Comparison of ENCODE assay signal across 22 mouse cellular contexts in genomic region chr5:91723416-91723815, GRCm38 (mm10).
DNase-seq lines count a peak whose midpoint lies in the region; ATAC-seq lines count a peak whose summit lies in the region.
"Had no signal": no experiment of that assay in that cellular context is flagged by ENCODE, and none has a peak within 500 bp of the region (broad histone marks: within the 10 kb centered on the region; RNA-seq: fewer than 3 reads in every experiment).

No protein-coding gene starts in this region.

- peaks cover 10% of the 10 kb centered on the region; the same call in 1 of the 2 replicates for H3K27me3 ChIP-seq in forebrain, embryonic 10.5 days (ENCODE audit: poor library complexity, severe bottlenecking)
- H3K27me3 ChIP-seq in forebrain, embryonic 12.5 days, result no peaks in the 10 kb centered on the region; the same call in 1 of the 2 replicates
- peaks cover 86% of the 10 kb centered on the region for H3K27me3 ChIP-seq in midbrain, embryonic 13.5 days
- H3K27me3 ChIP-seq in midbrain, embryonic 10.5 days (ENCODE audit: low read depth, poor library complexity, severe bottlenecking), result peaks cover 86% of the 10 kb centered on the region
- no peaks in the 10 kb centered on the region for H3K27me3 ChIP-seq in embryonic facial prominence, embryonic 12.5 days
- H3K27me3 ChIP-seq in limb, embryonic 11.5 days (ENCODE audit: control insufficient read depth, insufficient read depth, low read length), result no peaks in the 10 kb centered on the region
- H3K27me3 ChIP-seq in heart, embryonic 12.5 days (replicated peaks), result no peaks in the 10 kb centered on the region
- H3K27me3 ChIP-seq: forebrain, embryonic 13.5 days had no signal

- peaks cover 30% of the 10 kb centered on the region for H3K4me1 ChIP-seq in forebrain, embryonic 10.5 days
- peaks cover 5% of the 10 kb centered on the region for H3K4me1 ChIP-seq in forebrain, embryonic 12.5 days
- H3K4me1 ChIP-seq in midbrain, embryonic 13.5 days (replicated peaks), result peaks cover 15% of the 10 kb centered on the region
- H3K4me1 ChIP-seq in midbrain, embryonic 10.5 days, result peaks cover 28% of the 10 kb centered on the region
- peaks cover 12% of the 10 kb centered on the region for H3K4me1 ChIP-seq in embryonic facial prominence, embryonic 12.5 days
- H3K4me1 ChIP-seq in limb, embryonic 11.5 days (ENCODE audit: control insufficient read depth, insufficient read depth, low read length), result peaks cover 17% of the 10 kb centered on the region
- H3K4me1 ChIP-seq in heart, embryonic 12.5 days (replicated peaks), result peaks cover 25% of the 10 kb centered on the region
- H3K4me1 ChIP-seq: forebrain, embryonic 13.5 days had no signal

- WGBS in forebrain, embryonic 10.5 days, result 53% methylated on average over 1 of the region's 1 CpGs
- 48% methylated on average over 1 of the region's 1 CpGs for WGBS in forebrain, embryonic 12.5 days
- WGBS in midbrain, embryonic 13.5 days, result 43% methylated on average over 1 of the region's 1 CpGs
- WGBS in midbrain, embryonic 10.5 days, result 60% methylated on average over 1 of the region's 1 CpGs
- 21% methylated on average over 1 of the region's 1 CpGs for WGBS in embryonic facial prominence, embryonic 12.5 days
- WGBS in limb, embryonic 11.5 days, result 16% methylated on average over 1 of the region's 1 CpGs
- whole genome bisulfite sequencing in heart, embryonic 12.5 days, result 60% methylated on average over 1 of the region's 1 CpGs

- H3K4me3 ChIP-seq in forebrain, embryonic 10.5 days, result no peak overlapping the region
- H3K4me3 ChIP-seq in forebrain, embryonic 12.5 days (replicated peaks), result no peak overlapping the region
- H3K4me3 ChIP-seq in midbrain, embryonic 13.5 days (replicated peaks), result no peak overlapping the region
- no peak overlapping the region for H3K4me3 ChIP-seq in midbrain, embryonic 10.5 days
- no peak overlapping the region for H3K4me3 ChIP-seq in embryonic facial prominence, embryonic 12.5 days
- H3K4me3 ChIP-seq in limb, embryonic 11.5 days (ENCODE audit: low read depth, low read length), result no peak overlapping the region
- H3K4me3 ChIP-seq in heart, embryonic 12.5 days, result no peak overlapping the region
- H3K4me3 ChIP-seq: forebrain, embryonic 13.5 days; gastrocnemius, adult 2 months had no signal

- H3K36me3 ChIP-seq in forebrain, embryonic 10.5 days (replicated peaks), result no peaks in the 10 kb centered on the region
- H3K36me3 ChIP-seq in forebrain, embryonic 12.5 days (replicated peaks), result no peaks in the 10 kb centered on the region
- no peaks in the 10 kb centered on the region for H3K36me3 ChIP-seq in midbrain, embryonic 13.5 days
- no peaks in the 10 kb centered on the region for H3K36me3 ChIP-seq in midbrain, embryonic 10.5 days
- no peaks in the 10 kb centered on the region for H3K36me3 ChIP-seq in embryonic facial prominence, embryonic 12.5 days
- no peaks in the 10 kb centered on the region for H3K36me3 ChIP-seq in limb, embryonic 11.5 days (ENCODE audit: control insufficient read depth, insufficient read depth, low read length)
- no peaks in the 10 kb centered on the region for H3K36me3 ChIP-seq in heart, embryonic 12.5 days
- H3K36me3 ChIP-seq: G1E had no signal

- no peak overlapping the region for H3K9ac ChIP-seq in forebrain, embryonic 12.5 days
- no peak overlapping the region for H3K9ac ChIP-seq in midbrain, embryonic 13.5 days (replicated peaks)
- no peak overlapping the region for H3K9ac ChIP-seq in embryonic facial prominence, embryonic 12.5 days
- no peak overlapping the region for H3K9ac ChIP-seq in limb, embryonic 11.5 days (ENCODE audit: low read length)
- no peak overlapping the region for H3K9ac ChIP-seq in heart, embryonic 12.5 days
- H3K9ac ChIP-seq: forebrain, embryonic 13.5 days; forebrain, postnatal 0 days had no signal

- peak overlapping the region; percentile 48 for H3K27ac ChIP-seq in forebrain, embryonic 10.5 days
- no peak overlapping the region for H3K27ac ChIP-seq in forebrain, embryonic 12.5 days
- H3K27ac ChIP-seq in midbrain, embryonic 13.5 days, result no peak overlapping the region
- H3K27ac ChIP-seq in midbrain, embryonic 10.5 days (replicated peaks), result no peak overlapping the region
- H3K27ac ChIP-seq in embryonic facial prominence, embryonic 12.5 days, result peak overlapping the region; percentile 41; the same call in 1 of the 2 replicates
- H3K27ac ChIP-seq in limb, embryonic 11.5 days (replicated peaks; ENCODE audit: low read depth, low read length), result peak overlapping the region; percentile 51; the same call in 1 of the 2 replicates
- no peak overlapping the region for H3K27ac ChIP-seq in heart, embryonic 12.5 days (ENCODE audit: poor library complexity, severe bottlenecking)
- H3K27ac ChIP-seq: forebrain, embryonic 13.5 days; gastrocnemius, adult 2 months had no signal

- no peaks in the 10 kb centered on the region for H3K9me3 ChIP-seq in forebrain, embryonic 10.5 days
- H3K9me3 ChIP-seq in forebrain, embryonic 12.5 days, result no peaks in the 10 kb centered on the region
- no peaks in the 10 kb centered on the region for H3K9me3 ChIP-seq in midbrain, embryonic 13.5 days
- no peaks in the 10 kb centered on the region for H3K9me3 ChIP-seq in midbrain, embryonic 10.5 days (replicated peaks)
- no peaks in the 10 kb centered on the region for H3K9me3 ChIP-seq in embryonic facial prominence, embryonic 12.5 days
- H3K9me3 ChIP-seq in limb, embryonic 11.5 days (ENCODE audit: control insufficient read depth, low read length), result no peaks in the 10 kb centered on the region
- no peaks in the 10 kb centered on the region for H3K9me3 ChIP-seq in heart, embryonic 12.5 days (replicated peaks)
- H3K9me3 ChIP-seq: forebrain, embryonic 13.5 days; G1E had no signal

- no peak overlapping the region for H3K4me2 ChIP-seq in forebrain, embryonic 12.5 days
- no peak overlapping the region for H3K4me2 ChIP-seq in midbrain, embryonic 13.5 days (replicated peaks)
- H3K4me2 ChIP-seq in embryonic facial prominence, embryonic 12.5 days (replicated peaks), result no peak overlapping the region
- no peak overlapping the region for H3K4me2 ChIP-seq in limb, embryonic 11.5 days (ENCODE audit: low read depth, severe bottlenecking)
- no peak overlapping the region for H3K4me2 ChIP-seq in heart, embryonic 12.5 days
- H3K4me2 ChIP-seq: forebrain, embryonic 13.5 days had no signal

- DNase-seq in forebrain, embryonic 10.5 days (ENCODE audit: extremely low spot score, low spot score), result no peak
- DNase-seq in midbrain, embryonic 10.5 days (ENCODE audit: low spot score), result no peak
- DNase-seq in limb, embryonic 11.5 days (ENCODE audit: low spot score), result no peak
- DNase-seq in ovary, adult 18-20 months (ENCODE audit: low spot score), result no peak
- DNase-seq: adrenal gland, postnatal 10 days; B cell, adult 2 months; cerebellum, adult 11-12 months; cerebellum, adult 9-10 months; cerebellum, postnatal 25 days; forebrain, postnatal 0 days; gastrocnemius, adult 2 months; gastrocnemius, postnatal 36 days; heart, postnatal 10 days; heart, postnatal 4 days had no signal

- no peak for ATAC-seq in forebrain, embryonic 12.5 days (ENCODE audit: low FRiP score)
- ATAC-seq in midbrain, embryonic 13.5 days, result 0 out of 2 replicates have a peak, but pooled peaks have one; percentile 45
- no peak for ATAC-seq in embryonic facial prominence, embryonic 12.5 days (ENCODE audit: insufficient number of reproducible peaks, insufficient read depth, low FRiP score, low TSS enrichment)
- no peak for ATAC-seq in limb, embryonic 11.5 days (ENCODE audit: insufficient number of reproducible peaks, low FRiP score, low TSS enrichment, low read depth)
- ATAC-seq in heart, embryonic 12.5 days (ENCODE audit: insufficient number of reproducible peaks, low FRiP score), result no peak
- ATAC-seq: CD4-positive, CD25-positive, alpha-beta regulatory T cell, adult 4 months; forebrain, embryonic 13.5 days; forebrain, postnatal 0 days; inflammation-experienced regulatory T-cells, adult 6 months had no signal

Comparison
In these comparisons a context has a peak if more than half of its experiments do, and no peak if none do; other contexts are left out.
1. H3K27ac ChIP-seq: peak in forebrain, embryonic 10.5 days (single experiment), embryonic facial prominence, embryonic 12.5 days (single experiment) and limb, embryonic 11.5 days (single experiment); none in forebrain, embryonic 12.5 days (single experiment), midbrain, embryonic 13.5 days (single experiment), midbrain, embryonic 10.5 days (single experiment) and heart, embryonic 12.5 days (single experiment).